Mouse (Mus musculus): ENCODE measurements around the gene Tmprss2. TPM values are rescaled to one million over a fixed set of nuclear protein-coding genes. Genes with fewer than 3 reads are reported as not detected.

Tmprss2 gene
- polyA plus RNA-seq, 1 experiment from 2014 or later: 0.06 TPM

GRCm38 (mm10) chr16:97544340-97544739, 66.7 kb downstream of the Tmprss2 start:
- H3K27me3 ChIP-seq (replicated peaks): no peaks in the 10 kb centered on the region
- 82% methylated on average over 4 of the region's 4 CpGs for WGBS
- H3K9me3 ChIP-seq: no peaks in the 10 kb centered on the region
- H3K36me3 ChIP-seq (replicated peaks): no peaks in the 10 kb centered on the region
- H3K4me3 ChIP-seq: no peak overlapping the region
- H3K4me2 ChIP-seq: no peak overlapping the region
- H3K4me1 ChIP-seq: no peaks in the 10 kb centered on the region
- H3K27ac ChIP-seq: no peak overlapping the region
- no peak for ATAC-seq (replicated peaks)
- H3K9ac ChIP-seq: no peak overlapping the region

- no peak overlapping the region for H3K4me2 ChIP-seq
These were observed 74.1 kb downstream of the Tmprss2 start for GRCm38 (mm10) chr16:97536859-97537258.

GRCm38 (mm10) chr16:97535808-97536413, 75.1 kb downstream of the Tmprss2 start:
- Histone ChIP-seq H3K4me3 (no peak overlapping the region), H3K36me3 (replicated peaks) (no peaks in the 10 kb centered on the region), H3K4me2 (peak overlapping the region; percentile 15; the same call in 1 of the 2 replicates), H3K9me3 (no peaks in the 10 kb centered on the region), H3K27ac (peak overlapping the region; percentile 19; the same call in 1 of the 2 replicates), H3K4me1 (0 out of 2 replicates have a peak, but pooled peaks cover 12% of the 10 kb centered on the region), H3K9ac (no peak overlapping the region), H3K27me3 (replicated peaks) (no peaks in the 10 kb centered on the region)
- 5% methylated on average over 3 of the region's 3 CpGs for WGBS
- peak; percentile 84 for ATAC-seq (replicated peaks)

More at GRCm38 (mm10) chr16:97536859-97537258, 74.1 kb downstream of the Tmprss2 start:
- whole genome bisulfite sequencing: 72% methylated on average over 1 of the region's 1 CpGs
- ATAC-seq (replicated peaks): no peak
- Histone ChIP-seq H3K27ac (no peak overlapping the region), H3K4me3 (no peak overlapping the region), H3K27me3 (replicated peaks) (no peaks in the 10 kb centered on the region), H3K9ac (no peak overlapping the region), H3K4me1 (0 out of 2 replicates have a peak, but pooled peaks cover 12% of the 10 kb centered on the region), H3K9me3 (no peaks in the 10 kb centered on the region), H3K36me3 (replicated peaks) (no peaks in the 10 kb centered on the region)

GRCm38 (mm10) chr16:97534876-97535461, 76.0 kb downstream of the Tmprss2 start:
- H3K27ac ChIP-seq: peak overlapping the region; percentile 19; the same call in 1 of the 2 replicates
- ATAC-seq (replicated peaks): 0 out of 2 replicates have a peak, but pooled peaks have one; percentile 51
- H3K27me3 ChIP-seq (replicated peaks): no peaks in the 10 kb centered on the region
- no peaks in the 10 kb centered on the region for H3K9me3 ChIP-seq
- no peaks in the 10 kb centered on the region for H3K36me3 ChIP-seq (replicated peaks)
- no peak overlapping the region for H3K4me3 ChIP-seq
- H3K4me2 ChIP-seq: 0 out of 2 replicates have a peak overlapping the region, but pooled peaks have one; percentile 6
- H3K4me1 ChIP-seq: 0 out of 2 replicates have a peak, but pooled peaks cover 12% of the 10 kb centered on the region
- 42% methylated on average over 5 of the region's 5 CpGs for WGBS
- H3K9ac ChIP-seq: no peak overlapping the region

- H3K4me1 ChIP-seq: 0 out of 2 replicates have a peak, but pooled peaks cover 12% of the 10 kb centered on the region
- no peak overlapping the region for H3K27ac ChIP-seq
- WGBS: 39% methylated on average over 1 of the region's 1 CpGs
- no peak overlapping the region for H3K4me2 ChIP-seq
- no peaks in the 10 kb centered on the region for H3K9me3 ChIP-seq
- H3K36me3 ChIP-seq (replicated peaks): no peaks in the 10 kb centered on the region
- no peak overlapping the region for H3K9ac ChIP-seq
- H3K27me3 ChIP-seq (replicated peaks): no peaks in the 10 kb centered on the region
- no peak overlapping the region for H3K4me3 ChIP-seq
- 0 out of 2 replicates have a peak, but pooled peaks have one; percentile 49 for ATAC-seq (replicated peaks)
These were observed 76.5 kb downstream of the Tmprss2 start for GRCm38 (mm10) chr16:97534448-97534847.

- H3K27me3 ChIP-seq (replicated peaks): no peaks in the 10 kb centered on the region
- H3K4me1 ChIP-seq: 0 out of 2 replicates have a peak, but pooled peaks cover 12% of the 10 kb centered on the region
- ATAC-seq (replicated peaks): no peak
- H3K9ac ChIP-seq: no peak overlapping the region
- 92% methylated on average over 5 of the region's 5 CpGs for WGBS
- no peaks in the 10 kb centered on the region for H3K9me3 ChIP-seq
- no peak overlapping the region for H3K27ac ChIP-seq
- no peaks in the 10 kb centered on the region for H3K36me3 ChIP-seq (replicated peaks)
- H3K4me2 ChIP-seq: no peak overlapping the region
- no peak overlapping the region for H3K4me3 ChIP-seq
These were observed 77.2 kb downstream of the Tmprss2 start for GRCm38 (mm10) chr16:97533751-97534150.

GRCm38 (mm10) chr16:97533126-97533525, 77.9 kb downstream of the Tmprss2 start:
- WGBS: 87% methylated on average over 1 of the region's 1 CpGs
- no peak overlapping the region for H3K27ac ChIP-seq
- no peak for ATAC-seq (replicated peaks)

GRCm38 (mm10) chr16:97529241-97529640, 81.8 kb downstream of the Tmprss2 start:
- Histone ChIP-seq H3K4me1 (no peaks in the 10 kb centered on the region), H3K27ac (no peak overlapping the region), H3K4me3 (no peak overlapping the region), H3K4me2 (no peak overlapping the region), H3K9ac (no peak overlapping the region), H3K36me3 (replicated peaks) (no peaks in the 10 kb centered on the region), H3K27me3 (replicated peaks) (no peaks in the 10 kb centered on the region), H3K9me3 (no peaks in the 10 kb centered on the region)
- 90% methylated on average over 2 of the region's 2 CpGs for WGBS
- no peak for ATAC-seq (replicated peaks)

More at GRCm38 (mm10) chr16:97533126-97533525, 77.9 kb downstream of the Tmprss2 start:
- Histone ChIP-seq H3K27me3 (replicated peaks) (no peaks in the 10 kb centered on the region), H3K36me3 (replicated peaks) (no peaks in the 10 kb centered on the region), H3K4me3 (no peak overlapping the region), H3K4me1 (0 out of 2 replicates have a peak, but pooled peaks cover 12% of the 10 kb centered on the region), H3K9me3 (no peaks in the 10 kb centered on the region), H3K9ac (no peak overlapping the region), H3K4me2 (no peak overlapping the region)

GRCm38 (mm10) chr16:97523024-97523423, 88.0 kb downstream of the Tmprss2 start:
- Histone ChIP-seq H3K36me3 (replicated peaks) (no peaks in the 10 kb centered on the region), H3K27ac (no peak overlapping the region), H3K9me3 (no peaks in the 10 kb centered on the region), H3K9ac (no peak overlapping the region), H3K27me3 (replicated peaks) (no peaks in the 10 kb centered on the region), H3K4me2 (no peak overlapping the region), H3K4me1 (no peaks in the 10 kb centered on the region), H3K4me3 (no peak overlapping the region)
- ATAC-seq (replicated peaks): no peak
- WGBS: 3% methylated on average over 1 of the region's 1 CpGs

GRCm38 (mm10) chr16:97521983-97522382, 89.0 kb downstream of the Tmprss2 start:
- Histone ChIP-seq H3K36me3 (replicated peaks) (no peaks in the 10 kb centered on the region), H3K9me3 (no peaks in the 10 kb centered on the region), H3K4me1 (no peaks in the 10 kb centered on the region), H3K27ac (no peak overlapping the region), H3K27me3 (replicated peaks) (no peaks in the 10 kb centered on the region), H3K4me2 (no peak overlapping the region), H3K9ac (no peak overlapping the region), H3K4me3 (no peak overlapping the region)
- no peak for ATAC-seq (replicated peaks)
- WGBS: 89% methylated on average over 6 of the region's 6 CpGs

- Histone ChIP-seq H3K4me1 (no peaks in the 10 kb centered on the region), H3K27me3 (replicated peaks) (no peaks in the 10 kb centered on the region), H3K9ac (no peak overlapping the region), H3K36me3 (replicated peaks) (no peaks in the 10 kb centered on the region), H3K4me2 (no peak overlapping the region), H3K27ac (no peak overlapping the region), H3K9me3 (no peaks in the 10 kb centered on the region), H3K4me3 (no peak overlapping the region)
- ATAC-seq (replicated peaks): no peak
- 83% methylated on average over 3 of the region's 3 CpGs for WGBS
These were observed 94.7 kb downstream of the Tmprss2 start for GRCm38 (mm10) chr16:97516341-97516740.

Measured in midbrain, embryonic 15.5 days (tissue).